Mouse (Mus musculus) brain, embryonic 14.5 days (tissue): ENCODE data around the gene Dap. TPM values are rescaled to one million over a fixed set of nuclear protein-coding genes. Genes with fewer than 3 reads are reported as not detected.

Source experiments
- DNase-seq: peaks from one replicate; pipeline ENCODE4 v3.0.0-alpha.2; 2011; ENCODE audit warnings: low read depth
- CTCF ChIP-seq: fragments of 200-500 bp; IDR thresholded peaks from 2 replicates; pipeline ENCODE4 v1.5.1; 2012; ENCODE audit warnings: inconsistent platforms, mild to moderate bottlenecking, moderate library complexity, borderline replicate concordance; ENCODE audit not compliant: insufficient read depth, insufficient read length; ENCODE audit errors: extremely low read depth
- POLR2A ChIP-seq: fragments of 200-500 bp; IDR thresholded peaks from 2 replicates; pipeline ENCODE4 v1.6.1; 2012; ENCODE audit warnings: mild to moderate bottlenecking, inconsistent platforms, borderline replicate concordance; ENCODE audit not compliant: poor library complexity, insufficient read depth, insufficient read length, severe bottlenecking; ENCODE audit errors: extremely low read depth
- polyA plus RNA-seq: library from polyadenylated mRNA; depleted of rRNA; stranded (reverse); fragments of >200 nt; gene quantifications from 2 replicates; pipeline ENCODE4 v1.2.3, GENCODE M21; 2012

The Dap gene
- polyA plus RNA-seq, 1 experiment: 24.4 TPM

DNA sequence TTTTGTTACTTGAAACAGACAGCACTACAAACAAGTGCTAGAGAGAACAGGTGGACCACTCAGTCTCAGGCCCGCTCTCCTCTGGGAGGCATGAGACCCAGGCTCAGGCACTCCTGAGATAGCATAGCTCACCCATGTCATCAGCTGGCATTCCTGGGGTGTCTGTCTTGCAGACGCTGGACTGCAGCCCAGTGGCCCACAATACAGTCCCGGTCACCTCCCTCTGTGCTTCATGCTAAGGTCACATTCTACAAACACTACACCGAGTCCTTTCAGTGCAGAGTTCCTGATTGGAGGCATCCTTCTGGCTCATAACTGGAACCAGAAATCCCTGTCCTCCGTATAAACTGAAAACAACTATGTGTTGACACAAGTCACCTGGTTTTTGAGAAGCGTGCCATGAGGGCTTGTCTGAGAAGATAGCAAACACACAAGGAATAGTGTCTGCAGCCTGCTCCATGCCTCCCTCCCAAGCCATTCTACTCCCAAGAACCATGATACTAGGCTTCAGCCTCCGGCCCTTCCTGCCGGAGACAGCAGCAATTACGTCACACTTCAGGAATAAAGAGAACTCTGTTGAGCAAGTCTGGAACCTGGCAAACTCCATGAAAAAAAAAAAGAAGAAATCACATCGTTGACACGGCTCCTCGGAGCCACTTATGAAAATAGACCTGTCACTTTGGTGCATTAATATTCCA lies 78.3 kb downstream of the Dap start:
- no peak for TF ChIP-seq POLR2A
- no peak for TF ChIP-seq CTCF
- no peak for DNase-seq

DNA sequence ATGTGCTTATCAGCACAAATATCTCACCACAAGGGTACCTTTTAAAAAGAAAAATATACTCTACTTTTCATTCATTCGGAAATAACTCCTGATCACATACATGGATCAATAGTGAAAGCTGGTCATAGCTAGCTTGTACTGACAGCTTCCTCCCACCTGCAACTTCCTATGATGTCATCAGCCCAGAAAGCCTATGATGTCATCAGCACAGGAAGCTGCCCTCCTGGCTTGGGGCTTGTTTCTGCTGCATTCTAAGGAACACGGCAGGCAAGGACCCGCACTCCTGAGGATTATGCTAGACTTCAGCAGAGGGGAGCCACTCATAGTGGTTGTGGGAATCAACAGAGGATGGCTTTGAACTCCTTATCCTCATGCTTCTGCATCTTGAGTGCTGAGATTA lies 80.2 kb downstream of the Dap start:
- TF ChIP-seq CTCF: no peak
- no peak for DNase-seq

DNA sequence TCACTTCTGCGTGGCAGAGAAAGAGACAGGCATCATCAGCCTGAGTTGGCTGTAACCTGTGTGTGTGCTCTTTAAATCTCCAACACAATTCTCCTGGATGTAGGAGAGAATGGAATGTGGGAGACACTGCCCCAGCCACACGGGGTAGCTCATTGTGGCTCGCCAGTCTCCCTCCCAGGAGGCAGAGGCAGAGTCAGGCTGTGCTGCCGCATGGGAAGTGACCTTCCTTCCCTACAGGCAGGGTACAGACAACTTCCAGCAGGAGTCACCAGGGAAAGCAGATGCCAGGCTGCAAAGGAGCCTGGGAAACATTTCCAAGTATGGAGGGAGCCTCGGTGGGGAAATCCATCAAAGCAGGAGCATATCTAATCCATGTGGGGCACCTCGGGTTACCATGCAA lies 81.1 kb downstream of the Dap start:
- DNase-seq: no peak
- TF ChIP-seq CTCF (no peak), POLR2A (no peak)

DNA sequence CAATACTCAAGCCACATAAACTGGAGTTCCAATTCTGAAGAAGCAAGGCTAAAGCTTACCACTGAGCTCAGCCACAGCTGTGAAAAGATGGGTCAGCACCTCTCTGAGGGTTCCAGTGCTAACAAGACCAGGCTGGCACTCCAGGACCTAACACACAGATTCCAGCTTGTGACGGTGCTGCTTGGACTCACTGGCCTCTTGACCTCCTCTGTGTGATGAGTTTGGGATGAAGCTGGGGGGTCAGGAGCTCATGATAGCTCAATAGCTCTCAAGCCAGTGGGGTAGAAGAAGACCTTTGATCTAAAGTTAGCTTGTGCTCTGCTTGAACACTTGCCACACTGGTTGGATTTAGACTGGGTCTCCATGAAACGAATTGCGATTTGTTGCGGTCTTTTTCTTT lies 82.6 kb downstream of the Dap start:
- no peak for TF ChIP-seq POLR2A
- TF ChIP-seq CTCF: no peak
- DNase-seq: no peak

DNA sequence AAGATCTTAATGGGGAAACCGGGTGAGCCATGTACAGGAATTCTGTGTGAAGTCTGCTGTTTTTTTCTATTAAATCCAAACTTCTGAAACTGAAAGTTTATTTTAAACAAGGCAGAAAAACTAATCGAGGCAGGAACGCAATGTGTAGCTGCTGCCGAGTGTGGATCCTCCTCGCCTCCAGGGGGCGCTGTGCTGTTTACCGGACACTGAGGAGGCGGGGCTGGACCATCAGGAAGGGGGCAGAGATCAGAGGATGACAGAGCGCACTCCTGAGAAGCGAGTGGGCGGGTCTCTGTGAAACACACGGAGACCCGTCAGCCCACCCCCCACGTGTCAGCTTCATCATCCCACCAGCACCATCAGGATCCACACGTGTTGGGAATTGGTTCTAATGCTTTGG lies 85.4 kb downstream of the Dap start:
- TF ChIP-seq POLR2A (no peak), CTCF (peak; percentile 40; the same call in 1 of the 2 replicates)
- no peak for DNase-seq

GRCm38 (mm10) chr15:31312001-31312400 lies 87.9 kb downstream of the Dap start:
- no peak for DNase-seq
- no peak for TF ChIP-seq POLR2A
- TF ChIP-seq CTCF: no peak

DNA sequence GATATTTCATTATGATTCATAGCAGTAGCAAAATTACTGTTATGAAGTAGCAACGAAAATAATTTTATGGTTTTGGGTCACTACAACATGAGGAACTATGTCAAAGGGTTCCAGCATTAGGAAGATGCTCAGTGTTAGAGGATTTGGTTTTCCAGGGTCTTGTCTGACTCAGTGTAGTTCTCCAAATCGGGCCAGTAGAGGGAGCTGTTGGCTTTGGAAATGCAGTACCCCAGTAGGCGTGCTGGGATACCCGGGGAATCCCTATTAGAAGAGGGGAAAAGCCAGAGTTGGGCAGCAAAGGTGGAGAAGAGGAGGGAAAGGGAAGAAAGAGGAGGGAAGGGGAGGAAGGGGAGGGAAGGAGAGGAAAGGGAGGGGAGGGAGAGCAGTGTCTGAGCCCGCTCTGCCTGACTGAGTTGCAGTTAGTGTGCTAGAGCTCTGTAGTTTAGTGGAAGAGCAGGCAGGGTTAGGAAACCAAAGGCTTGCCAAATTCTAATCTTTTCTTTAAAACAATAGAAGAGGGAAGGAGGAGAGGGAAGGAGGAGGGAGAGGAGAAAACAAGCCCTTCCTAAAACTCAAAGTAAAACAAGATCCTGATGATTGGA lies 91.6 kb downstream of the Dap start:
- TF ChIP-seq POLR2A (no peak), CTCF (peak; percentile 87; the same call in 1 of the 2 replicates)
- DNase-seq: peak; percentile 92

GRCm38 (mm10) chr15:31317056-31317805 lies 93.1 kb downstream of the Dap start:
- TF ChIP-seq POLR2A (no peak), CTCF (no peak)
- DNase-seq: no peak

- DNase-seq: peak; percentile 66
- TF ChIP-seq CTCF: no peak
- TF ChIP-seq POLR2A: no peak
Observed at GRCm38 (mm10) chr15:31318158-31318955, 94.2 kb downstream of the Dap start.

- DNase-seq: no peak
- TF ChIP-seq CTCF (no peak), POLR2A (no peak)
Observed at GRCm38 (mm10) chr15:31319046-31319445, 94.9 kb downstream of the Dap start.
